Mouse (Mus musculus) layer of hippocampus, postnatal 36 days (tissue): ENCODE measurements around the gene Gpr68. TPM values are rescaled to one million over a fixed set of nuclear protein-coding genes. Genes with fewer than 3 reads are reported as not detected.

Experiments
- total RNA-seq, 2 experiments: library from RNA; stranded (reverse); gene quantifications; 2 replicates each; pipeline ENCODE4 v1.2.3; 2021

Gene Gpr68
- total RNA-seq, 2 experiments from 2014 or later: 22.7 to 24.7 TPM

Other genes with a start within 250 kb of the Gpr68 start
- gene Rps6ka5, start 181.2 kb downstream of the Gpr68 start, total RNA-seq: 10 to 100 TPM; 21.9 to 22.7 TPM
- 10 to 100 TPM in 1 of 2 experiments, 1 to 10 TPM in 1; 5.8 to 10.3 TPM for gene Dglucy, start 129.1 kb downstream of the Gpr68 start, total RNA-seq
- gene Ccdc88c, start 120.9 kb upstream of the Gpr68 start, total RNA-seq: 10 to 100 TPM; 29.4 to 32.6 TPM
- gene Ppp4r3a, start 175.5 kb upstream of the Gpr68 start, total RNA-seq: 10 to 100 TPM; 41.1 to 45.3 TPM